Mouse (Mus musculus): ENCODE results near the gene Aurkb. TPM values are rescaled to one million over a fixed set of nuclear protein-coding genes. Genes with fewer than 3 reads are reported as not detected.

The Aurkb gene
- polyA plus RNA-seq, 1 experiment from 2014 or later, result 217 TPM

- DNase-seq (ENCODE audit: low spot score), result peak; percentile 94
- Histone ChIP-seq H3K9me3 (replicated peaks) (no peaks in the 10 kb centered on the region), H3K27ac (peak within 1 kb of the TSS; percentile 99), H3K27me3 (ENCODE audit: low read depth, poor library complexity, severe bottlenecking) (no peaks in the 10 kb centered on the region), H3K4me1 (peaks cover 24% of the 10 kb centered on the region), H3K36me3 (peaks cover 16% of the 10 kb centered on the region), H3K4me3 (peak within 1 kb of the TSS; percentile 69)
- 4% methylated on average over 38 of the region's 38 CpGs for WGBS
These were observed 29.6 kb upstream of the Aurkb start, which contains the start of gene Ctc1 for GRCm38 (mm10) chr11:69015644-69016441. Gene Ctc1, plus strand, starts transcription at chr11:69015911.

- 70% methylated on average over 3 of the region's 3 CpGs for WGBS
- DNase-seq (ENCODE audit: low spot score), result no peak
- H3K4me3 ChIP-seq, result peak overlapping the region; percentile 69
- peak overlapping the region; percentile 99 for H3K27ac ChIP-seq
- H3K27me3 ChIP-seq (ENCODE audit: low read depth, poor library complexity, severe bottlenecking), result no peaks in the 10 kb centered on the region
- no peaks in the 10 kb centered on the region for H3K9me3 ChIP-seq (replicated peaks)
- peaks cover 25% of the 10 kb centered on the region for H3K36me3 ChIP-seq
- H3K4me1 ChIP-seq, result peaks cover 16% of the 10 kb centered on the region
These were observed 28.7 kb upstream of the Aurkb start for GRCm38 (mm10) chr11:69016755-69017154.

- Histone ChIP-seq H3K36me3 (peaks cover 64% of the 10 kb centered on the region), H3K9me3 (replicated peaks) (no peaks in the 10 kb centered on the region), H3K4me1 (peaks cover 9% of the 10 kb centered on the region), H3K27ac (no peak overlapping the region), H3K27me3 (ENCODE audit: low read depth, poor library complexity, severe bottlenecking) (no peaks in the 10 kb centered on the region), H3K4me3 (no peak overlapping the region)
- DNase-seq (ENCODE audit: low spot score), result no peak
These were observed 24.8 kb upstream of the Aurkb start for GRCm38 (mm10) chr11:69020691-69021090.

- 91% methylated on average over 3 of the region's 3 CpGs for WGBS
- no peaks in the 10 kb centered on the region for H3K27me3 ChIP-seq (ENCODE audit: low read depth, poor library complexity, severe bottlenecking)
These were observed 18.9 kb upstream of the Aurkb start for GRCm38 (mm10) chr11:69026562-69026961.

GRCm38 (mm10) chr11:69028805-69029204, 16.6 kb upstream of the Aurkb start:
- peaks cover 99% of the 10 kb centered on the region for H3K36me3 ChIP-seq
- DNase-seq (ENCODE audit: low spot score), result no peak
- whole genome bisulfite sequencing, result 70% methylated on average over 2 of the region's 2 CpGs
- no peaks in the 10 kb centered on the region for H3K4me1 ChIP-seq
- no peak overlapping the region for H3K27ac ChIP-seq
- no peaks in the 10 kb centered on the region for H3K9me3 ChIP-seq (replicated peaks)
- no peak overlapping the region for H3K4me3 ChIP-seq
- H3K27me3 ChIP-seq (ENCODE audit: low read depth, poor library complexity, severe bottlenecking), result no peaks in the 10 kb centered on the region

More at GRCm38 (mm10) chr11:69026562-69026961, 18.9 kb upstream of the Aurkb start:
- no peak overlapping the region for H3K4me3 ChIP-seq
- H3K4me1 ChIP-seq, result no peaks in the 10 kb centered on the region
- peaks cover 100% of the 10 kb centered on the region for H3K36me3 ChIP-seq
- no peak for DNase-seq (ENCODE audit: low spot score)
- H3K9me3 ChIP-seq (replicated peaks), result no peaks in the 10 kb centered on the region
- H3K27ac ChIP-seq, result no peak overlapping the region

- Histone ChIP-seq H3K27ac (no peak overlapping the region), H3K4me1 (peaks cover 19% of the 10 kb centered on the region), H3K9me3 (replicated peaks) (no peaks in the 10 kb centered on the region), H3K27me3 (ENCODE audit: low read depth, poor library complexity, severe bottlenecking) (no peaks in the 10 kb centered on the region), H3K4me3 (no peak overlapping the region), H3K36me3 (peaks cover 79% of the 10 kb centered on the region)
- DNase-seq (ENCODE audit: low spot score), result no peak
- WGBS, result 86% methylated on average over 9 of the region's 9 CpGs
These were observed 11.9 kb upstream of the Aurkb start for GRCm38 (mm10) chr11:69033552-69033951.

- Histone ChIP-seq H3K4me1 (peaks cover 30% of the 10 kb centered on the region), H3K36me3 (peaks cover 69% of the 10 kb centered on the region), H3K4me3 (no peak overlapping the region), H3K27me3 (ENCODE audit: low read depth, poor library complexity, severe bottlenecking) (no peaks in the 10 kb centered on the region), H3K9me3 (replicated peaks) (no peaks in the 10 kb centered on the region), H3K27ac (no peak overlapping the region)
- DNase-seq (ENCODE audit: low spot score), result no peak
- 91% methylated on average over 3 of the region's 3 CpGs for WGBS
These were observed 10.9 kb upstream of the Aurkb start for GRCm38 (mm10) chr11:69034585-69034984.

GRCm38 (mm10) chr11:69035411-69035810, 10.0 kb upstream of the Aurkb start:
- peak overlapping the region; percentile 65 for H3K4me3 ChIP-seq
- no peaks in the 10 kb centered on the region for H3K9me3 ChIP-seq (replicated peaks)
- peaks cover 60% of the 10 kb centered on the region for H3K36me3 ChIP-seq
- WGBS, result 85% methylated on average over 9 of the region's 9 CpGs
- H3K27ac ChIP-seq, result peak overlapping the region; percentile 75
- DNase-seq (ENCODE audit: low spot score), result no peak
- peaks cover 32% of the 10 kb centered on the region for H3K4me1 ChIP-seq
- no peaks in the 10 kb centered on the region for H3K27me3 ChIP-seq (ENCODE audit: low read depth, poor library complexity, severe bottlenecking)

- peak overlapping the region; percentile 65 for H3K4me3 ChIP-seq
- H3K27me3 ChIP-seq (ENCODE audit: low read depth, poor library complexity, severe bottlenecking), result no peaks in the 10 kb centered on the region
- no peaks in the 10 kb centered on the region for H3K9me3 ChIP-seq (replicated peaks)
- WGBS, result 11% methylated on average over 8 of the region's 8 CpGs
- peaks cover 56% of the 10 kb centered on the region for H3K36me3 ChIP-seq
- peaks cover 32% of the 10 kb centered on the region for H3K4me1 ChIP-seq
- DNase-seq (ENCODE audit: low spot score), result peak; percentile 81
- peak overlapping the region; percentile 75 for H3K27ac ChIP-seq
These were observed 9.6 kb upstream of the Aurkb start for GRCm38 (mm10) chr11:69035849-69036248.

- Histone ChIP-seq H3K27me3 (ENCODE audit: low read depth, poor library complexity, severe bottlenecking) (no peaks in the 10 kb centered on the region), H3K9me3 (replicated peaks) (no peaks in the 10 kb centered on the region), H3K27ac (peak overlapping the region; percentile 86), H3K4me1 (peaks cover 32% of the 10 kb centered on the region), H3K4me3 (peak overlapping the region; percentile 65), H3K36me3 (peaks cover 48% of the 10 kb centered on the region)
- peak; percentile 93 for DNase-seq (ENCODE audit: low spot score)
- 9% methylated on average over 20 of the region's 20 CpGs for WGBS
These were observed 8.8 kb upstream of the Aurkb start for GRCm38 (mm10) chr11:69036486-69037230.

GRCm38 (mm10) chr11:69037231-69038061, 8.0 kb upstream of the Aurkb start:
- H3K4me1 ChIP-seq, result peaks cover 32% of the 10 kb centered on the region
- WGBS, result 1% methylated on average over 34 of the region's 34 CpGs
- no peaks in the 10 kb centered on the region for H3K9me3 ChIP-seq (replicated peaks)
- peak; percentile 87 for DNase-seq (ENCODE audit: low spot score)
- peak overlapping the region; percentile 65 for H3K4me3 ChIP-seq
- peak overlapping the region; percentile 86 for H3K27ac ChIP-seq
- peaks cover 41% of the 10 kb centered on the region for H3K36me3 ChIP-seq
- H3K27me3 ChIP-seq (ENCODE audit: low read depth, poor library complexity, severe bottlenecking), result no peaks in the 10 kb centered on the region

- H3K4me3 ChIP-seq, result peak overlapping the region; percentile 65; the same call in 1 of the 2 replicates
- H3K36me3 ChIP-seq, result peaks cover 34% of the 10 kb centered on the region
- H3K27me3 ChIP-seq (ENCODE audit: low read depth, poor library complexity, severe bottlenecking), result no peaks in the 10 kb centered on the region
- 0 out of 2 replicates have a peak overlapping the region, but pooled peaks have one; percentile 4 for H3K27ac ChIP-seq
- H3K9me3 ChIP-seq (replicated peaks), result no peaks in the 10 kb centered on the region
- 73% methylated on average over 5 of the region's 5 CpGs for WGBS
- peaks cover 32% of the 10 kb centered on the region for H3K4me1 ChIP-seq
- no peak for DNase-seq (ENCODE audit: low spot score)
These were observed 7.3 kb upstream of the Aurkb start for GRCm38 (mm10) chr11:69038173-69038572.
